Mouse (Mus musculus): ENCODE results near the gene Olfml2a. TPM values are rescaled to one million over a fixed set of nuclear protein-coding genes. Genes with fewer than 3 reads are reported as not detected.
"Not testable (repeated sequence)": the region's sequence is repeated elsewhere in the genome, so short reads cannot be mapped to it uniquely, and the experiment has no call there.

Olfml2a gene
- polyA plus RNA-seq, 1 experiment from 2014 or later, result 2.7 TPM

GRCm38 (mm10) chr2:39008954-39009365 is 77.2 kb downstream of the Olfml2a start:
- peak overlapping the region; percentile 97 for H3K27ac ChIP-seq

GRCm38 (mm10) chr2:39010144-39010543 is 78.4 kb downstream of the Olfml2a start:
- 94% methylated on average over 4 of the region's 5 CpGs for WGBS
- not testable (repeated sequence) for H3K9ac ChIP-seq (ENCODE audit: low read depth, low read length); H3K4me2 ChIP-seq (ENCODE audit: low read length); H3K27me3 ChIP-seq (ENCODE audit: insufficient read depth, low read length); H3K4me3 ChIP-seq (replicated peaks; ENCODE audit: low read depth, low read length); H3K9me3 ChIP-seq (replicated peaks; ENCODE audit: low read length); H3K4me1 ChIP-seq (replicated peaks; ENCODE audit: insufficient read depth, low read length); ATAC-seq (replicated peaks; ENCODE audit: low FRiP score, low read depth); H3K27ac ChIP-seq; DNase-seq (ENCODE audit: low spot score)
- H3K36me3 ChIP-seq (ENCODE audit: insufficient read depth, low read length), result peaks cover 20% of the 10 kb centered on the region

More at GRCm38 (mm10) chr2:39008954-39009365, 77.2 kb downstream of the Olfml2a start:
- peaks cover 8% of the 10 kb centered on the region for H3K36me3 ChIP-seq (ENCODE audit: insufficient read depth, low read length)
- peak overlapping the region; percentile 94 for H3K4me2 ChIP-seq (ENCODE audit: low read length)
- H3K4me1 ChIP-seq (replicated peaks; ENCODE audit: insufficient read depth, low read length), result peaks cover 6% of the 10 kb centered on the region
- DNase-seq (ENCODE audit: low spot score), result peak; percentile 81
- ATAC-seq (replicated peaks; ENCODE audit: low FRiP score, low read depth), result no peak
- H3K4me3 ChIP-seq (replicated peaks; ENCODE audit: low read depth, low read length), result peak overlapping the region; percentile 91
- no peaks in the 10 kb centered on the region for H3K27me3 ChIP-seq (ENCODE audit: insufficient read depth, low read length)
- no peaks in the 10 kb centered on the region for H3K9me3 ChIP-seq (replicated peaks; ENCODE audit: low read length)
- 3% methylated on average over 3 of the region's 3 CpGs for WGBS
- peak overlapping the region; percentile 92 for H3K9ac ChIP-seq (ENCODE audit: low read depth, low read length)
- no peak for TF ChIP-seq CTCF (IDR thresholded peaks at IDR 0.05; ENCODE audit: low read depth)

DNA sequence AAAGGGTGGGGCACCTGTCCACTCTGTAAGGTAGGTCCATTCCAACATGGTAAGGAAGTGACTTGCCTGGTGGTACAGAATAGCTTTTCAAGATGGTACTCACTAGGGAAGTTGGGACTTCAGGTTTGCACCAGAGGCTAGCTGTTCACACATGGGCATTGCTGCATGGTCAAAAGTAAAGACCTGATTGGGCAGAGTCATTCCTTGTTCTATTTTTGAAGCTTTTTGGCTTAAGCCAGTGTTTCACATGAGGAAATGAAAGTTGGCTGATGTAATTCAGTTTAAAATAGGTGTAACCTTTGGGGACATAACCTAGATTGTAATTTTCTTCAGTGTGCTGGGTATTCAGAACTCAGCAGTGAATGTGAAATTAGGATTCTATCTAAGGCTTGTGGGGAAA is 79.5 kb downstream of the Olfml2a start:
- Histone ChIP-seq H3K9ac (ENCODE audit: low read depth, low read length) (no peak overlapping the region), H3K36me3 (ENCODE audit: insufficient read depth, low read length) (peaks cover 28% of the 10 kb centered on the region), H3K4me2 (ENCODE audit: low read length) (no peak overlapping the region), H3K9me3 (replicated peaks; ENCODE audit: low read length) (no peaks in the 10 kb centered on the region), H3K27ac (no peak overlapping the region), H3K4me1 (replicated peaks; ENCODE audit: insufficient read depth, low read length) (peaks cover 6% of the 10 kb centered on the region), H3K4me3 (replicated peaks; ENCODE audit: low read depth, low read length) (no peak overlapping the region), H3K27me3 (ENCODE audit: insufficient read depth, low read length) (no peaks in the 10 kb centered on the region)
- no peak for TF ChIP-seq CTCF (IDR thresholded peaks at IDR 0.05; ENCODE audit: low read depth)
- DNase-seq (ENCODE audit: low spot score) (no peak), ATAC-seq (replicated peaks; ENCODE audit: low FRiP score, low read depth) (no peak)

DNA sequence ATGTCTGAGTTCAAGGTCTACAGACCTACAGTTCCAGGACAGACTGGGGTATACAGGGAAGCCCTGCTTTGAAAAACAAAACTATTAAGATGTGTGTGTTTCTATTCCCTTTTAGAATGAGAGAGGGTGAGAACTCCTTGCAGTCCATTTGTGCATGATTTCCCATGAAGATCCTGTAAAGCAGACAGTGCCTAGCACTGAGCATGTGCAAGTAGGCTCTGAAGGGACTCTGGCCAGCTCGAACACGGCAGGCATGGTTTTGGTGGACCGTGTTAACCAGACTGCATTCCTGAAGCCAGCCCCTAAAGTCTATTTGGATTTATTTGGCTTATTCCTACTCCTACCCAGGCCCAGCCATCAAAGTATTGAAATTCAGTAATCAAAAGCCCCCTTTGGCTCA is 80.2 kb downstream of the Olfml2a start:
- Histone ChIP-seq H3K4me1 (replicated peaks; ENCODE audit: insufficient read depth, low read length) (peaks cover 6% of the 10 kb centered on the region), H3K4me2 (ENCODE audit: low read length) (no peak overlapping the region), H3K9ac (ENCODE audit: low read depth, low read length) (no peak overlapping the region), H3K27me3 (ENCODE audit: insufficient read depth, low read length) (no peaks in the 10 kb centered on the region), H3K4me3 (replicated peaks; ENCODE audit: low read depth, low read length) (no peak overlapping the region), H3K9me3 (replicated peaks; ENCODE audit: low read length) (no peaks in the 10 kb centered on the region), H3K27ac (no peak overlapping the region), H3K36me3 (ENCODE audit: insufficient read depth, low read length) (peaks cover 36% of the 10 kb centered on the region)
- DNase-seq (ENCODE audit: low spot score), result no peak
- ATAC-seq (replicated peaks; ENCODE audit: low FRiP score, low read depth), result no peak
- TF ChIP-seq CTCF (IDR thresholded peaks at IDR 0.05; ENCODE audit: low read depth), result no peak
- 86% methylated on average over 3 of the region's 3 CpGs for WGBS

GRCm38 (mm10) chr2:39012768-39013279 is 81.0 kb downstream of the Olfml2a start:
- DNase-seq (ENCODE audit: low spot score) (no peak), ATAC-seq (replicated peaks; ENCODE audit: low FRiP score, low read depth) (no peak)
- 84% methylated on average over 7 of the region's 7 CpGs for WGBS
- Histone ChIP-seq H3K9ac (ENCODE audit: low read depth, low read length) (no peak overlapping the region), H3K36me3 (ENCODE audit: insufficient read depth, low read length) (peaks cover 37% of the 10 kb centered on the region), H3K4me1 (replicated peaks; ENCODE audit: insufficient read depth, low read length) (peaks cover 6% of the 10 kb centered on the region), H3K27ac (no peak overlapping the region), H3K4me3 (replicated peaks; ENCODE audit: low read depth, low read length) (no peak overlapping the region), H3K27me3 (ENCODE audit: insufficient read depth, low read length) (no peaks in the 10 kb centered on the region), H3K9me3 (replicated peaks; ENCODE audit: low read length) (no peaks in the 10 kb centered on the region), H3K4me2 (ENCODE audit: low read length) (no peak overlapping the region)
- no peak for TF ChIP-seq CTCF (IDR thresholded peaks at IDR 0.05; ENCODE audit: low read depth)

Other genes with a start within 250 kb of the Olfml2a start
- gene Nr5a1, start 217.4 kb upstream of the Olfml2a start, polyA plus RNA-seq (2015; fragmentation: Nextera tagmentation; extraction: Ambion mirVana), result 0.36 and 0.56 TPM in 2 replicates
- gene Nr6a1, start 4.3 kb upstream of the Olfml2a start, polyA plus RNA-seq (2015; fragmentation: Nextera tagmentation; extraction: Ambion mirVana), result 0.51 TPM in 2 replicates
- 1.5 and 1.6 TPM in 2 replicates for gene Wdr38, start 65.5 kb downstream of the Olfml2a start, polyA plus RNA-seq (2015; fragmentation: Nextera tagmentation; extraction: Ambion mirVana)
- gene Arpc5l, start 73.4 kb downstream of the Olfml2a start, polyA plus RNA-seq (2015; fragmentation: Nextera tagmentation; extraction: Ambion mirVana), result 133 and 135 TPM in 2 replicates
- gene Rpl35, start 73.6 kb downstream of the Olfml2a start, polyA plus RNA-seq (2015; fragmentation: Nextera tagmentation; extraction: Ambion mirVana), result 1,056 and 1,199 TPM in 2 replicates
- gene Golga1, start 133.6 kb downstream of the Olfml2a start, polyA plus RNA-seq (2015; fragmentation: Nextera tagmentation; extraction: Ambion mirVana), result 26.3 and 28.7 TPM in 2 replicates

All from kidney, postnatal 0 days (tissue).